Comparison of ENCODE assay signal across 8 mouse cellular contexts in genomic region chr9:43107187-43107517, GRCm38 (mm10). TPM values are rescaled to one million over a fixed set of nuclear protein-coding genes. Genes with fewer than 3 reads are reported as not detected.
DNase-seq lines count a peak whose midpoint lies in the region; ATAC-seq lines count a peak whose summit lies in the region.

Arhgef12 (minus strand) TSS chr9:43107239.

- no peak for ATAC-seq in midbrain, embryonic 14.5 days (ENCODE audit: low FRiP score, low TSS enrichment)

- peaks cover 20% of the 10 kb centered on the region for H3K36me3 ChIP-seq in limb, embryonic 10.5 days
- peaks cover 16% of the 10 kb centered on the region for H3K36me3 ChIP-seq in midbrain, embryonic 14.5 days (ENCODE audit: control insufficient read depth, insufficient read depth, low read length)

- peak within 1 kb of the TSS; percentile 92 for H3K4me2 ChIP-seq in midbrain, embryonic 14.5 days (ENCODE audit: low read length)

- H3K9ac ChIP-seq in midbrain, embryonic 14.5 days (replicated peaks; ENCODE audit: low read length) = peak within 1 kb of the TSS; percentile 91

- no peaks in the 10 kb centered on the region for H3K27me3 ChIP-seq in limb, embryonic 10.5 days (ENCODE audit: low read depth, poor library complexity, severe bottlenecking)
- no peaks in the 10 kb centered on the region for H3K27me3 ChIP-seq in midbrain, embryonic 14.5 days (ENCODE audit: control insufficient read depth, insufficient read depth, low read length)

- H3K27ac ChIP-seq in limb, embryonic 10.5 days = peak within 1 kb of the TSS; percentile 96
- peak within 1 kb of the TSS; percentile 85 for H3K27ac ChIP-seq in midbrain, embryonic 14.5 days (replicated peaks; ENCODE audit: low read depth, low read length)

- peak within 1 kb of the TSS; percentile 93 for H3K4me3 ChIP-seq in limb, embryonic 10.5 days
- peak within 1 kb of the TSS; percentile 92 for H3K4me3 ChIP-seq in midbrain, embryonic 14.5 days (replicated peaks; ENCODE audit: low read depth, low read length)

- DNase-seq in 416B (ENCODE audit: low read depth) (peak; percentile 44), ZHBTc4 (ENCODE audit: low read depth, low spot score) (peak; percentile 50)
- DNase-seq in embryo, embryonic 10.5 days (ENCODE audit: low spot score) = peak; percentile 71
- DNase-seq in heart, adult 11 months = peak; percentile 96
- peak; percentile 58 for DNase-seq in kidney, adult 11 months
- DNase-seq in limb, embryonic 10.5 days (ENCODE audit: low spot score) = no peak
- peak; percentile 79 for DNase-seq in midbrain, embryonic 14.5 days
- no peak for DNase-seq in thymus, postnatal 4 days

- WGBS in limb, embryonic 10.5 days = 46% methylated on average over 10 of the region's 10 CpGs
- 37% methylated on average over 10 of the region's 10 CpGs for WGBS in midbrain, embryonic 14.5 days

- peaks cover 32% of the 10 kb centered on the region for H3K4me1 ChIP-seq in limb, embryonic 10.5 days
- peaks cover 23% of the 10 kb centered on the region for H3K4me1 ChIP-seq in midbrain, embryonic 14.5 days (ENCODE audit: control insufficient read depth, insufficient read depth, low read length)

- H3K9me3 ChIP-seq in limb, embryonic 10.5 days (replicated peaks) = no peaks in the 10 kb centered on the region
- H3K9me3 ChIP-seq in midbrain, embryonic 14.5 days (ENCODE audit: control insufficient read depth, low read length) = no peaks in the 10 kb centered on the region

RNA-seq across cellular contexts. Expression of gene Arhgef12, which starts in this region (rescaled TPM):
- polyA plus RNA-seq in limb, embryonic 10.5 days (2016; fragmentation: Nextera tagmentation; extraction: Ambion mirVana) = 9.0 and 9.3 TPM in 2 replicates
- polyA plus RNA-seq in midbrain, embryonic 14.5 days (2014; fragmentation: Nextera tagmentation; extraction: Ambion mirVana) = 34.8 and 38.6 TPM in 2 replicates

Comparison
In these comparisons a context has a peak if more than half of its experiments do, and no peak if none do; other contexts are left out.
1. DNase-seq: peak in 416B (single experiment), ZHBTc4 (single experiment), embryo, embryonic 10.5 days (single experiment), heart, adult 11 months (single experiment), kidney, adult 11 months (single experiment) and midbrain, embryonic 14.5 days (single experiment); none in limb, embryonic 10.5 days (single experiment) and thymus, postnatal 4 days (single experiment).